Mouse (Mus musculus): ENCODE data around the gene Vps53. TPM values are rescaled to one million over a fixed set of nuclear protein-coding genes. Genes with fewer than 3 reads are reported as not detected.

The Vps53 gene
- polyA plus RNA-seq, 1 experiment: 40.1 TPM

- Histone ChIP-seq H3K4me3 (ENCODE audit: insufficient read depth, low read length) (no peak overlapping the region), H3K27ac (ENCODE audit: insufficient read depth, low read length) (peak overlapping the region; percentile 83), H3K4me1 (ENCODE audit: control insufficient read depth, insufficient read depth, low read length) (peaks cover 13% of the 10 kb centered on the region)
- TF ChIP-seq CTCF (IDR thresholded peaks at IDR 0.05; ENCODE audit: borderline replicate concordance, insufficient read depth, low read length) (no peak), POLR2A (IDR thresholded peaks at IDR 0.05; ENCODE audit: low read depth, low read length) (no peak)
Observed at GRCm38 (mm10) chr11:76148055-76149008, 31.1 kb downstream of the Vps53 start.

- peak overlapping the region; percentile 15; the same call in 1 of the 2 replicates for H3K27ac ChIP-seq (ENCODE audit: insufficient read depth, low read length)
- H3K4me1 ChIP-seq (ENCODE audit: control insufficient read depth, insufficient read depth, low read length): peaks cover 10% of the 10 kb centered on the region
- no peak for TF ChIP-seq POLR2A (IDR thresholded peaks at IDR 0.05; ENCODE audit: low read depth, low read length)
- no peak for TF ChIP-seq CTCF (IDR thresholded peaks at IDR 0.05; ENCODE audit: borderline replicate concordance, insufficient read depth, low read length)
- H3K4me3 ChIP-seq (ENCODE audit: insufficient read depth, low read length): no peak overlapping the region
Observed at GRCm38 (mm10) chr11:76146187-76147010, 33.0 kb downstream of the Vps53 start.

GRCm38 (mm10) chr11:76145169-76145568 lies 34.3 kb downstream of the Vps53 start:
- Histone ChIP-seq H3K27ac (ENCODE audit: insufficient read depth, low read length) (no peak overlapping the region), H3K4me3 (ENCODE audit: insufficient read depth, low read length) (no peak overlapping the region), H3K4me1 (ENCODE audit: control insufficient read depth, insufficient read depth, low read length) (peaks cover 10% of the 10 kb centered on the region)
- TF ChIP-seq CTCF (IDR thresholded peaks at IDR 0.05; ENCODE audit: borderline replicate concordance, insufficient read depth, low read length) (no peak), POLR2A (IDR thresholded peaks at IDR 0.05; ENCODE audit: low read depth, low read length) (no peak)

GRCm38 (mm10) chr11:76144386-76144785 lies 35.1 kb downstream of the Vps53 start:
- Histone ChIP-seq H3K4me1 (ENCODE audit: control insufficient read depth, insufficient read depth, low read length) (peaks cover 10% of the 10 kb centered on the region), H3K4me3 (ENCODE audit: insufficient read depth, low read length) (no peak overlapping the region), H3K27ac (ENCODE audit: insufficient read depth, low read length) (no peak overlapping the region)
- TF ChIP-seq POLR2A (IDR thresholded peaks at IDR 0.05; ENCODE audit: low read depth, low read length) (no peak), CTCF (IDR thresholded peaks at IDR 0.05; ENCODE audit: borderline replicate concordance, insufficient read depth, low read length) (no peak)

GRCm38 (mm10) chr11:76137996-76138395 lies 41.5 kb downstream of the Vps53 start:
- H3K4me1 ChIP-seq (ENCODE audit: control insufficient read depth, insufficient read depth, low read length): peaks cover 7% of the 10 kb centered on the region
- H3K27ac ChIP-seq (ENCODE audit: insufficient read depth, low read length): peak overlapping the region; percentile 40; the same call in 1 of the 2 replicates
- TF ChIP-seq POLR2A (IDR thresholded peaks at IDR 0.05; ENCODE audit: low read depth, low read length) (no peak), CTCF (IDR thresholded peaks at IDR 0.05; ENCODE audit: borderline replicate concordance, insufficient read depth, low read length) (no peak)
- H3K4me3 ChIP-seq (ENCODE audit: insufficient read depth, low read length): no peak overlapping the region

GRCm38 (mm10) chr11:76135641-76136437 lies 43.6 kb downstream of the Vps53 start:
- TF ChIP-seq CTCF (IDR thresholded peaks at IDR 0.05; ENCODE audit: borderline replicate concordance, insufficient read depth, low read length): no peak
- H3K27ac ChIP-seq (ENCODE audit: insufficient read depth, low read length): peak overlapping the region; percentile 95
- peaks cover 8% of the 10 kb centered on the region for H3K4me1 ChIP-seq (ENCODE audit: control insufficient read depth, insufficient read depth, low read length)
- H3K4me3 ChIP-seq (ENCODE audit: insufficient read depth, low read length): no peak overlapping the region

- H3K4me3 ChIP-seq (ENCODE audit: insufficient read depth, low read length): no peak overlapping the region
- peaks cover 8% of the 10 kb centered on the region for H3K4me1 ChIP-seq (ENCODE audit: control insufficient read depth, insufficient read depth, low read length)
- H3K27ac ChIP-seq (ENCODE audit: insufficient read depth, low read length): peak overlapping the region; percentile 27; the same call in 1 of the 2 replicates
- TF ChIP-seq CTCF (IDR thresholded peaks at IDR 0.05; ENCODE audit: borderline replicate concordance, insufficient read depth, low read length) (no peak), POLR2A (IDR thresholded peaks at IDR 0.05; ENCODE audit: low read depth, low read length) (no peak)
Observed at GRCm38 (mm10) chr11:76130859-76131258, 48.6 kb downstream of the Vps53 start.

- TF ChIP-seq CTCF (IDR thresholded peaks at IDR 0.05; ENCODE audit: borderline replicate concordance, insufficient read depth, low read length): no peak
- TF ChIP-seq POLR2A (IDR thresholded peaks at IDR 0.05; ENCODE audit: low read depth, low read length): no peak
- peak overlapping the region; percentile 86 for H3K27ac ChIP-seq (ENCODE audit: insufficient read depth, low read length)
- peaks cover 16% of the 10 kb centered on the region for H3K4me1 ChIP-seq (ENCODE audit: control insufficient read depth, insufficient read depth, low read length)
- no peak overlapping the region for H3K4me3 ChIP-seq (ENCODE audit: insufficient read depth, low read length)
Observed at GRCm38 (mm10) chr11:76125386-76125785, 54.1 kb downstream of the Vps53 start.

GRCm38 (mm10) chr11:76123517-76123916 lies 55.9 kb downstream of the Vps53 start:
- peak overlapping the region; percentile 86 for H3K27ac ChIP-seq (ENCODE audit: insufficient read depth, low read length)
- TF ChIP-seq CTCF (IDR thresholded peaks at IDR 0.05; ENCODE audit: borderline replicate concordance, insufficient read depth, low read length) (no peak), POLR2A (IDR thresholded peaks at IDR 0.05; ENCODE audit: low read depth, low read length) (no peak)
- no peak overlapping the region for H3K4me3 ChIP-seq (ENCODE audit: insufficient read depth, low read length)
- peaks cover 22% of the 10 kb centered on the region for H3K4me1 ChIP-seq (ENCODE audit: control insufficient read depth, insufficient read depth, low read length)
